Mouse (Mus musculus): ENCODE measurements at regions not wholly inside any gene's neighbourhood (a gene's known extent, or its start where the extent isn't known, plus 50 kb on each side); places are given as distances from the start of the nearest gene placed in this dataset.
A peak's percentile ranks its signal among the peaks of the same experiment; 100 is the strongest.
"Not testable (repeated sequence)": the region's sequence is repeated elsewhere in the genome, so short reads cannot be mapped to it uniquely, and the experiment has no call there.

GRCm38 (mm10) chr14:104208040-104208816, 259.6 kb downstream of the Pou4f1 start:
- DNase-seq (ENCODE audit: low spot score in 2 of 2), result no peak

- no peak for DNase-seq (ENCODE audit: low spot score in 2 of 2)
Observed at GRCm38 (mm10) chr14:104206602-104207001, 261.2 kb downstream of the Pou4f1 start.

- DNase-seq (ENCODE audit: low spot score in 2 of 2), result no peak
Observed at GRCm38 (mm10) chr14:104203239-104203986, 264.4 kb downstream of the Pou4f1 start.

- DNase-seq (ENCODE audit: low spot score in 2 of 2), result no peak
Observed at GRCm38 (mm10) chr14:104193198-104193597, 274.6 kb downstream of the Pou4f1 start.

GRCm38 (mm10) chr14:104175122-104175521, 292.7 kb downstream of the Pou4f1 start:
- DNase-seq (ENCODE audit: low spot score in 2 of 2), result no peak

- no peak for DNase-seq (ENCODE audit: low spot score in 2 of 2)
Observed at GRCm38 (mm10) chr14:104146841-104147240, 302.6 kb upstream of the Ednrb start.

- no peak for DNase-seq (ENCODE audit: low spot score in 2 of 2)
Observed at GRCm38 (mm10) chr14:104145395-104145794, 301.2 kb upstream of the Ednrb start.

- DNase-seq (ENCODE audit: low spot score in 2 of 2), result no peak
Observed at GRCm38 (mm10) chr14:104114986-104115951, 271.1 kb upstream of the Ednrb start.

GRCm38 (mm10) chr14:104114182-104114581, 270.0 kb upstream of the Ednrb start:
- no peak for DNase-seq (ENCODE audit: low spot score in 2 of 2)

GRCm38 (mm10) chr14:104113448-104113847, 269.2 kb upstream of the Ednrb start:
- no peak for DNase-seq (ENCODE audit: low spot score in 2 of 2)

- no peak for DNase-seq (ENCODE audit: low spot score in 2 of 2)
Observed at GRCm38 (mm10) chr14:104086381-104086780, 242.2 kb upstream of the Ednrb start.

GRCm38 (mm10) chr14:104064199-104064598, 220.0 kb upstream of the Ednrb start:
- DNase-seq (ENCODE audit: low spot score in 2 of 2), result not testable (repeated sequence)

- DNase-seq (ENCODE audit: low spot score in 2 of 2), result no peak
Observed at GRCm38 (mm10) chr14:104053697-104054096, 209.5 kb upstream of the Ednrb start.

GRCm38 (mm10) chr14:104038628-104039325, 194.6 kb upstream of the Ednrb start:
- DNase-seq (ENCODE audit: low spot score in 2 of 2), result peak; percentile 13 to 61

GRCm38 (mm10) chr14:104033606-104034005, 189.4 kb upstream of the Ednrb start:
- DNase-seq (ENCODE audit: low spot score in 2 of 2), result no peak

- DNase-seq (ENCODE audit: low spot score in 2 of 2), result no peak
Observed at GRCm38 (mm10) chr14:104030784-104031470, 186.7 kb upstream of the Ednrb start.

GRCm38 (mm10) chr14:104029668-104030530, 185.7 kb upstream of the Ednrb start:
- DNase-seq (ENCODE audit: low spot score in 2 of 2), result no peak

GRCm38 (mm10) chr14:104027900-104028285, 183.7 kb upstream of the Ednrb start:
- DNase-seq (ENCODE audit: low spot score in 2 of 2), result no peak

- DNase-seq (ENCODE audit: low spot score in 2 of 2), result no peak
Observed at GRCm38 (mm10) chr14:104027077-104027899, 183.1 kb upstream of the Ednrb start.
